Mouse (Mus musculus) gastrocnemius, postnatal 14 days (tissue): ENCODE measurements at regions not wholly inside any gene's neighbourhood (a gene's known extent, or its start where the extent isn't known, plus 50 kb on each side); places are given as distances from the start of the nearest gene placed in this dataset.

Experiments
- DNase-seq: peaks from one replicate; pipeline ENCODE4 v3.0.0; 2021; ENCODE audit warnings: mixed read lengths
- intact Hi-C: fragments of 180-260 bp; cut with DNase I; formaldehyde crosslinking; loops from one replicate; pipeline ENCODE4 v1.15.1; 2025; ENCODE audit warnings: low total_unique reads

GRCm38 (mm10) chr6:94841881-94842280, 141.9 kb upstream of the Lrig1 start:
- DNase-seq, result no peak
- intact Hi-C loops, result no loop called here

GRCm38 (mm10) chr6:94835742-94836141, 135.8 kb upstream of the Lrig1 start:
- intact Hi-C loops, result no loop called here

GRCm38 (mm10) chr6:94834551-94834950, 134.6 kb upstream of the Lrig1 start:
- DNase-seq, result no peak
- intact Hi-C loops, result no loop called here

More at GRCm38 (mm10) chr6:94835742-94836141, 135.8 kb upstream of the Lrig1 start:
- DNase-seq, result no peak

- intact Hi-C loops, result no loop called here
- DNase-seq, result no peak
Observed at GRCm38 (mm10) chr6:94830801-94831200, 130.8 kb upstream of the Lrig1 start.

GRCm38 (mm10) chr6:94829246-94829645, 129.3 kb upstream of the Lrig1 start:
- DNase-seq, result no peak
- intact Hi-C loops, result no loop called here

- intact Hi-C loops, result no loop called here
- DNase-seq, result no peak
Observed at GRCm38 (mm10) chr6:94826656-94827055, 126.7 kb upstream of the Lrig1 start.

GRCm38 (mm10) chr6:94818220-94818619, 118.3 kb upstream of the Lrig1 start:
- DNase-seq, result no peak
- intact Hi-C loops, result no loop called here

GRCm38 (mm10) chr6:94816161-94816560, 116.2 kb upstream of the Lrig1 start:
- intact Hi-C loops, result no loop called here
- DNase-seq, result no peak

GRCm38 (mm10) chr6:94814711-94815110, 114.8 kb upstream of the Lrig1 start:
- DNase-seq, result no peak
- intact Hi-C loops, result no loop called here

- intact Hi-C loops, result no loop called here
- no peak for DNase-seq
Observed at GRCm38 (mm10) chr6:94813481-94814148, 113.7 kb upstream of the Lrig1 start.

GRCm38 (mm10) chr6:94811846-94812245, 111.9 kb upstream of the Lrig1 start:
- intact Hi-C loops, result no loop called here
- no peak for DNase-seq

GRCm38 (mm10) chr6:94807216-94807615, 107.3 kb upstream of the Lrig1 start:
- intact Hi-C loops, result no loop called here

GRCm38 (mm10) chr6:94806481-94807160, 106.7 kb upstream of the Lrig1 start:
- intact Hi-C loops, result no loop called here
- peak; percentile 21 for DNase-seq

More at GRCm38 (mm10) chr6:94807216-94807615, 107.3 kb upstream of the Lrig1 start:
- no peak for DNase-seq

GRCm38 (mm10) chr6:94805685-94806084, 105.7 kb upstream of the Lrig1 start:
- peak; percentile 18 for DNase-seq
- intact Hi-C loops, result no loop called here

- intact Hi-C loops, result no loop called here
- DNase-seq, result no peak
Observed at GRCm38 (mm10) chr6:94804284-94804815, 104.4 kb upstream of the Lrig1 start.

GRCm38 (mm10) chr6:94801039-94801438, 101.1 kb upstream of the Lrig1 start:
- no peak for DNase-seq
- intact Hi-C loops, result no loop called here

- intact Hi-C loops, result no loop called here
Observed at GRCm38 (mm10) chr6:94798545-94799211, 98.7 kb upstream of the Lrig1 start.

GRCm38 (mm10) chr6:94795442-94795841, 95.5 kb upstream of the Lrig1 start:
- no peak for DNase-seq
- intact Hi-C loops, result no loop called here

More at GRCm38 (mm10) chr6:94798545-94799211, 98.7 kb upstream of the Lrig1 start:
- DNase-seq, result no peak

- no peak for DNase-seq
- intact Hi-C loops, result no loop called here
Observed at GRCm38 (mm10) chr6:94793555-94793954, 93.6 kb upstream of the Lrig1 start.

- no peak for DNase-seq
- intact Hi-C loops, result no loop called here
Observed at GRCm38 (mm10) chr6:94792312-94792711, 92.4 kb upstream of the Lrig1 start.
